Mouse (Mus musculus) kidney, adult 2 months (tissue): Measurements from ENCODE around the gene Agbl4. TPM values are rescaled to one million over a fixed set of nuclear protein-coding genes. Genes with fewer than 3 reads are reported as not detected.

Experiments
- DNase-seq: peaks from one replicate; pipeline ENCODE4 v3.0.0; 2021
- H3K27ac ChIP-seq: fragments of 200-500 bp; 2 replicates; pipeline ENCODE4 v1.5.1; 2012; ENCODE audit warnings: low read depth, low read length, control low read depth, inconsistent platforms; ENCODE audit not compliant: insufficient read depth
- H3K27me3 ChIP-seq: fragments of 200-500 bp; replicated peaks from 2 replicates; pipeline ENCODE4 v1.6.1; 2012; ENCODE audit warnings: mild to moderate bottlenecking, moderate library complexity, low read length, inconsistent platforms; ENCODE audit not compliant: control insufficient read depth, insufficient read depth
- H3K36me3 ChIP-seq: fragments of 200-500 bp; 2 replicates; pipeline ENCODE4 v1.6.1; 2012; ENCODE audit warnings: mild to moderate bottlenecking, moderate library complexity, low read length, inconsistent platforms; ENCODE audit not compliant: control insufficient read depth, insufficient read depth
- H3K4me1 ChIP-seq: fragments of 200-500 bp; 2 replicates; pipeline ENCODE4 v1.6.1; 2011; ENCODE audit warnings: low read length; ENCODE audit not compliant: control insufficient read depth, insufficient read depth
- H3K4me3 ChIP-seq: fragments of 200-500 bp; 2 replicates; pipeline ENCODE4 v1.5.1; 2011; ENCODE audit warnings: mild to moderate bottlenecking, low read depth, low read length, control low read depth; ENCODE audit not compliant: insufficient read depth
- CTCF ChIP-seq: fragments of 200-500 bp; conservative IDR thresholded peaks from 2 replicates; pipeline ENCODE4 v1.5.1; 2011; ENCODE audit warnings: low read depth, mild to moderate bottlenecking, control low read depth, low read length, moderate library complexity, mixed read lengths; ENCODE audit not compliant: insufficient read depth, insufficient read length
- POLR2A ChIP-seq: fragments of 200-500 bp; IDR thresholded peaks from one replicate; pipeline ENCODE4 v1.6.1; 2011; ENCODE audit warnings: low read depth, low read length, control low read depth
- WGBS: fragments of 180-500 bp; shearing (Covaris S2); methylation state at CpG from one replicate; pipeline ENCODE4 v1.1.7; 2018; 5-methylcytosine and 5-hydroxymethylcytosine counted together
- polyA plus RNA-seq: library from polyadenylated mRNA; depleted of rRNA; stranded (reverse); fragments of >200 nt; gene quantifications from 2 replicates; pipeline ENCODE4 v1.2.3, GENCODE M21; 2012

Gene Agbl4
- polyA plus RNA-seq, 1 experiment: 0.16 TPM

GRCm38 (mm10) chr4:111073738-111074497 lies 676.5 kb downstream of the Agbl4 start:
- WGBS: 61% methylated on average over 6 of the region's 7 CpGs

GRCm38 (mm10) chr4:111074701-111075154 lies 677.3 kb downstream of the Agbl4 start:
- H3K36me3 ChIP-seq: no peaks in the 10 kb centered on the region
- no peak overlapping the region for H3K4me3 ChIP-seq
- WGBS: 63% methylated on average over 6 of the region's 6 CpGs
- DNase-seq: no peak
- H3K27ac ChIP-seq: no peak overlapping the region
- H3K27me3 ChIP-seq: no peaks in the 10 kb centered on the region
- H3K4me1 ChIP-seq: no peaks in the 10 kb centered on the region
- TF ChIP-seq POLR2A: no peak
- no peak for TF ChIP-seq CTCF

More at GRCm38 (mm10) chr4:111073738-111074497, 676.5 kb downstream of the Agbl4 start:
- Histone ChIP-seq H3K27ac (no peak overlapping the region), H3K27me3 (no peaks in the 10 kb centered on the region), H3K36me3 (no peaks in the 10 kb centered on the region), H3K4me3 (no peak overlapping the region), H3K4me1 (no peaks in the 10 kb centered on the region)
- no peak for DNase-seq
- TF ChIP-seq POLR2A: no peak
- TF ChIP-seq CTCF: no peak

- 83% methylated on average over 3 of the region's 3 CpGs for WGBS
- no peaks in the 10 kb centered on the region for H3K27me3 ChIP-seq
- H3K4me1 ChIP-seq: no peaks in the 10 kb centered on the region
- no peak for DNase-seq
- no peak overlapping the region for H3K27ac ChIP-seq
- no peaks in the 10 kb centered on the region for H3K36me3 ChIP-seq
- no peak overlapping the region for H3K4me3 ChIP-seq
- TF ChIP-seq CTCF (no peak), POLR2A (no peak)
Measured at GRCm38 (mm10) chr4:111077810-111078209, 680.3 kb downstream of the Agbl4 start.

GRCm38 (mm10) chr4:111085330-111085729 lies 687.9 kb downstream of the Agbl4 start:
- no peak for DNase-seq
- Histone ChIP-seq H3K4me1 (no peaks in the 10 kb centered on the region), H3K4me3 (no peak overlapping the region), H3K27ac (no peak overlapping the region), H3K36me3 (no peaks in the 10 kb centered on the region), H3K27me3 (no peaks in the 10 kb centered on the region)
- WGBS: 93% methylated on average over 1 of the region's 1 CpGs
- TF ChIP-seq POLR2A (no peak), CTCF (no peak)

- TF ChIP-seq POLR2A (no peak), CTCF (no peak)
- DNase-seq: no peak
- no peaks in the 10 kb centered on the region for H3K4me1 ChIP-seq
- no peak overlapping the region for H3K4me3 ChIP-seq
- WGBS: 41% methylated on average over 3 of the region's 3 CpGs
- no peaks in the 10 kb centered on the region for H3K36me3 ChIP-seq
- H3K27me3 ChIP-seq: no peaks in the 10 kb centered on the region
- no peak overlapping the region for H3K27ac ChIP-seq
Measured at GRCm38 (mm10) chr4:111136217-111137147, 739.0 kb downstream of the Agbl4 start.

- Histone ChIP-seq H3K27ac (no peak overlapping the region), H3K4me3 (no peak overlapping the region), H3K36me3 (no peaks in the 10 kb centered on the region), H3K4me1 (no peaks in the 10 kb centered on the region), H3K27me3 (no peaks in the 10 kb centered on the region)
- 87% methylated on average over 1 of the region's 1 CpGs for WGBS
- TF ChIP-seq CTCF (no peak), POLR2A (no peak)
- DNase-seq: no peak
Measured at GRCm38 (mm10) chr4:111147748-111148147, 750.3 kb downstream of the Agbl4 start.

- no peaks in the 10 kb centered on the region for H3K27me3 ChIP-seq
Measured at GRCm38 (mm10) chr4:111155859-111156258, 758.4 kb downstream of the Agbl4 start.

More at GRCm38 (mm10) chr4:111155859-111156258, 758.4 kb downstream of the Agbl4 start:
- Histone ChIP-seq H3K4me3 (no peak overlapping the region), H3K36me3 (no peaks in the 10 kb centered on the region), H3K4me1 (no peaks in the 10 kb centered on the region), H3K27ac (no peak overlapping the region)
- 53% methylated on average over 1 of the region's 1 CpGs for WGBS
- DNase-seq: no peak
- TF ChIP-seq POLR2A (no peak), CTCF (no peak)
